Comparison of ENCODE assay signal across 9 mouse cellular contexts in genomic region chr3:129215241-129215750, GRCm38 (mm10). TPM values are rescaled to one million over a fixed set of nuclear protein-coding genes. Genes with fewer than 3 reads are reported as not detected.
A peak's percentile ranks its signal among the peaks of the same experiment; 100 is the strongest.
DNase-seq lines count a peak whose midpoint lies in the region; ATAC-seq and TF ChIP-seq lines count a peak whose summit lies in the region.
"Had no signal": no experiment of that assay in that cellular context is flagged by ENCODE, and none has a peak within 500 bp of the region (broad histone marks: within the 10 kb centered on the region; RNA-seq: fewer than 3 reads in every experiment).

No protein-coding gene starts in this region.

- H3K27me3 ChIP-seq in hindbrain, embryonic 10.5 days (ENCODE audit: insufficient read depth, poor library complexity, severe bottlenecking), result peaks cover 100% of the 10 kb centered on the region
- peaks cover 47% of the 10 kb centered on the region for H3K27me3 ChIP-seq in hindbrain, embryonic 16.5 days (replicated peaks; ENCODE audit: control insufficient read depth, insufficient read depth, low read length)
- peaks cover 93% of the 10 kb centered on the region for H3K27me3 ChIP-seq in hindbrain, embryonic 14.5 days (ENCODE audit: control insufficient read depth, insufficient read depth, low read length)
- peaks cover 68% of the 10 kb centered on the region for H3K27me3 ChIP-seq in midbrain, postnatal 0 days (ENCODE audit: insufficient read depth, low read length)

- peak overlapping the region; percentile 63 for H3K4me3 ChIP-seq in hindbrain, embryonic 10.5 days
- no peak overlapping the region for H3K4me3 ChIP-seq in hindbrain, embryonic 16.5 days (ENCODE audit: low read length)
- H3K4me3 ChIP-seq in brown adipose tissue, adult 24 weeks (ENCODE audit: insufficient read depth, low read depth, low read length), result peak overlapping the region; percentile 56
- H3K4me3 ChIP-seq in hindbrain, embryonic 14.5 days (replicated peaks; ENCODE audit: low read length), result peak overlapping the region; percentile 13; the same call in 1 of the 2 replicates
- H3K4me3 ChIP-seq in midbrain, postnatal 0 days (ENCODE audit: low read depth, low read length), result peak overlapping the region; percentile 13; the same call in 1 of the 2 replicates

- no peak overlapping the region for H3K9ac ChIP-seq in hindbrain, embryonic 16.5 days (ENCODE audit: low read depth, low read length)
- no peak overlapping the region for H3K9ac ChIP-seq in hindbrain, embryonic 14.5 days
- no peak overlapping the region for H3K9ac ChIP-seq in midbrain, postnatal 0 days (replicated peaks; ENCODE audit: low read length, poor library complexity, severe bottlenecking)

- no peak for ATAC-seq in hindbrain, embryonic 16.5 days
- no peak for ATAC-seq in hindbrain, embryonic 14.5 days (ENCODE audit: low FRiP score)
- no peak for ATAC-seq in midbrain, postnatal 0 days (ENCODE audit: low FRiP score)
- ATAC-seq in monocyte, adult 5-6 weeks (replicated peaks; ENCODE audit: insufficient number of reproducible peaks, low FRiP score, low TSS enrichment, poor library complexity, severe bottlenecking), result no peak

- no peaks in the 10 kb centered on the region for H3K36me3 ChIP-seq in hindbrain, embryonic 10.5 days
- H3K36me3 ChIP-seq in hindbrain, embryonic 16.5 days (ENCODE audit: control insufficient read depth, insufficient read depth, low read length), result no peaks in the 10 kb centered on the region
- no peaks in the 10 kb centered on the region for H3K36me3 ChIP-seq in hindbrain, embryonic 14.5 days (replicated peaks; ENCODE audit: control insufficient read depth, insufficient read depth)
- no peaks in the 10 kb centered on the region for H3K36me3 ChIP-seq in midbrain, postnatal 0 days (ENCODE audit: insufficient read depth, low read length)

- H3K4me2 ChIP-seq in hindbrain, embryonic 16.5 days (ENCODE audit: low read length), result no peak overlapping the region
- H3K4me2 ChIP-seq in hindbrain, embryonic 14.5 days (replicated peaks), result peak overlapping the region; percentile 17; the same call in 1 of the 2 replicates
- no peak overlapping the region for H3K4me2 ChIP-seq in midbrain, postnatal 0 days (ENCODE audit: low read depth, low read length, poor library complexity, severe bottlenecking)

- DNase-seq in hindbrain, embryonic 10.5 days (ENCODE audit: low spot score), result no peak
- no peak for DNase-seq in hindbrain, embryonic 14.5 days (ENCODE audit: low spot score)
- no peak for DNase-seq in midbrain, postnatal 0 days (ENCODE audit: low spot score)
- no peak for DNase-seq in right cerebral cortex, adult 2 months (ENCODE audit: low spot score in 2 of 2)
- no peak for DNase-seq in left cerebral cortex, postnatal 10 days (ENCODE audit: extremely low spot score in 1 of 2, low spot score in 2 of 2)

- no peaks in the 10 kb centered on the region for H3K9me3 ChIP-seq in hindbrain, embryonic 10.5 days
- no peaks in the 10 kb centered on the region for H3K9me3 ChIP-seq in hindbrain, embryonic 16.5 days (ENCODE audit: control insufficient read depth, low read length)
- no peaks in the 10 kb centered on the region for H3K9me3 ChIP-seq in hindbrain, embryonic 14.5 days (ENCODE audit: control insufficient read depth, low read length)
- H3K9me3 ChIP-seq in midbrain, postnatal 0 days (ENCODE audit: low read length), result no peaks in the 10 kb centered on the region

- H3K4me1 ChIP-seq in hindbrain, embryonic 10.5 days (replicated peaks), result peaks cover 44% of the 10 kb centered on the region
- H3K4me1 ChIP-seq in hindbrain, embryonic 16.5 days (ENCODE audit: control insufficient read depth, insufficient read depth, low read depth, low read length), result peaks cover 12% of the 10 kb centered on the region
- no peaks in the 10 kb centered on the region; the same call in 1 of the 2 replicates for H3K4me1 ChIP-seq in brown adipose tissue, adult 24 weeks (ENCODE audit: control insufficient read depth, insufficient read depth, insufficient read length, low read length)
- H3K4me1 ChIP-seq in hindbrain, embryonic 14.5 days (replicated peaks; ENCODE audit: control insufficient read depth, insufficient read depth, low read length), result no peaks in the 10 kb centered on the region
- H3K4me1 ChIP-seq in midbrain, postnatal 0 days (ENCODE audit: insufficient read depth, low read length), result no peaks in the 10 kb centered on the region

- 1% methylated on average over 26 of the region's 26 CpGs for WGBS in hindbrain, embryonic 10.5 days
- under 1% methylated on average over 26 of the region's 26 CpGs for WGBS in hindbrain, embryonic 16.5 days
- WGBS in hindbrain, embryonic 14.5 days, result under 1% methylated on average over 26 of the region's 26 CpGs
- WGBS in midbrain, postnatal 0 days, result under 1% methylated on average over 26 of the region's 26 CpGs

- intact Hi-C loops in left cerebral cortex, postnatal 10 days (cut with DNase I), result loop anchor here (5.0 to 10.0 kb wide), 2 partner anchors 1588 to 1890 kb away; no protein-coding TSS in a partner anchor

- no peak overlapping the region for H3K27ac ChIP-seq in hindbrain, embryonic 10.5 days
- H3K27ac ChIP-seq in hindbrain, embryonic 16.5 days (ENCODE audit: low read depth, low read length), result no peak overlapping the region
- no peak overlapping the region for H3K27ac ChIP-seq in brown adipose tissue, adult 24 weeks (replicated peaks; ENCODE audit: low read depth, low read length)
- H3K27ac ChIP-seq in hindbrain, embryonic 14.5 days, result no peak overlapping the region
- H3K27ac ChIP-seq in midbrain, postnatal 0 days (ENCODE audit: low read depth, low read length), result no peak overlapping the region

- no peak for TF ChIP-seq CTCF in midbrain, postnatal 0 days (IDR thresholded peaks at IDR 0.05)

RNA-seq across cellular contexts. Expression of gene Pitx2, which starts 15.6 kb away (rescaled TPM):
- polyA plus RNA-seq in hindbrain, embryonic 10.5 days (2016; fragmentation: Nextera tagmentation; extraction: Ambion mirVana), result 7.1 and 21.1 TPM in 2 replicates
- 2.7 and 3.1 TPM in 2 replicates for polyA plus RNA-seq in hindbrain, embryonic 16.5 days (2015; fragmentation: Nextera tagmentation; extraction: Ambion mirVana)
- 0.59 TPM in 1 of 2 replicates, not detected in the other for polyA plus RNA-seq in brown adipose tissue, adult 24 weeks (2012; ENCODE audit: insufficient read depth, insufficient read length, missing spikeins)
- polyA plus RNA-seq in hindbrain, embryonic 14.5 days (2014; fragmentation: Nextera tagmentation; extraction: Ambion mirVana), result 1.3 and 2.0 TPM in 2 replicates
- total RNA-seq in midbrain, postnatal 0 days (2014; rRNA removed), result 10.4 and 13.5 TPM in 2 replicates
- 28.7 and 29.9 TPM in 2 replicates for polyA plus RNA-seq in midbrain, postnatal 0 days (2015; fragmentation: Nextera tagmentation; extraction: Ambion mirVana)
- not detected for total RNA-seq in left cerebral cortex, postnatal 10 days (2021)
- total RNA-seq in monocyte, adult 5-6 weeks (2017), result not detected in 3 replicates
- total RNA-seq: layer of hippocampus, adult 8-10 months had no signal
